Comparison of ENCODE assay signal across 8 mouse cellular contexts in genomic region chr8:111595712-111596484, GRCm38 (mm10). TPM values are rescaled to one million over a fixed set of nuclear protein-coding genes. Genes with fewer than 3 reads are reported as not detected.
A peak's percentile ranks its signal among the peaks of the same experiment; 100 is the strongest.
DNase-seq lines count a peak whose midpoint lies in the region; ATAC-seq and TF ChIP-seq lines count a peak whose summit lies in the region.

No protein-coding gene starts in this region.

- no peak for DNase-seq in midbrain, embryonic 14.5 days
- no peak for DNase-seq in midbrain, postnatal 0 days (ENCODE audit: low spot score)
- peak; percentile 78 for DNase-seq in c-Kit-positive CD71-negative TER-119-negative erythroid progenitor cells, embryonic 14.5 days (ENCODE audit: low read depth)
- DNase-seq in heart, postnatal 14 days = peak; percentile 54 to 55
- peak; percentile 93 for DNase-seq in naive thymus-derived CD4-positive, alpha-beta T cell, adult 2 months (ENCODE audit: low read depth)
- no peak for DNase-seq in retina, embryonic 14.5 days (ENCODE audit: low spot score)
- no peak for DNase-seq in left cerebral cortex, adult 9 months (ENCODE audit: low spot score in 2 of 2)

- H3K36me3 ChIP-seq in midbrain, embryonic 14.5 days (ENCODE audit: control insufficient read depth, insufficient read depth, low read length) = 0 out of 2 replicates have a peak, but pooled peaks cover 2% of the 10 kb centered on the region
- no peaks in the 10 kb centered on the region for H3K36me3 ChIP-seq in midbrain, postnatal 0 days (ENCODE audit: insufficient read depth, low read length)
- H3K36me3 ChIP-seq in limb, embryonic 15.5 days = no peaks in the 10 kb centered on the region

- H3K4me3 ChIP-seq in midbrain, embryonic 14.5 days (replicated peaks; ENCODE audit: low read depth, low read length) = no peak overlapping the region
- H3K4me3 ChIP-seq in midbrain, postnatal 0 days (ENCODE audit: low read depth, low read length) = no peak overlapping the region
- no peak overlapping the region for H3K4me3 ChIP-seq in limb, embryonic 15.5 days

- TF ChIP-seq CTCF in midbrain, postnatal 0 days (IDR thresholded peaks at IDR 0.05) = no peak

- peak overlapping the region; percentile 41; the same call in 1 of the 2 replicates for H3K27ac ChIP-seq in midbrain, embryonic 14.5 days (replicated peaks; ENCODE audit: low read depth, low read length)
- no peak overlapping the region for H3K27ac ChIP-seq in midbrain, postnatal 0 days (ENCODE audit: low read depth, low read length)
- peak overlapping the region; percentile 76; the same call in 1 of the 2 replicates for H3K27ac ChIP-seq in limb, embryonic 15.5 days

- no peak overlapping the region for H3K4me2 ChIP-seq in midbrain, embryonic 14.5 days (ENCODE audit: low read length)
- H3K4me2 ChIP-seq in midbrain, postnatal 0 days (ENCODE audit: low read depth, low read length, poor library complexity, severe bottlenecking) = no peak overlapping the region
- H3K4me2 ChIP-seq in limb, embryonic 15.5 days = no peak overlapping the region

- H3K4me1 ChIP-seq in midbrain, embryonic 14.5 days (ENCODE audit: control insufficient read depth, insufficient read depth, low read length) = peaks cover 43% of the 10 kb centered on the region
- H3K4me1 ChIP-seq in midbrain, postnatal 0 days (ENCODE audit: insufficient read depth, low read length) = peaks cover 19% of the 10 kb centered on the region; the same call in 1 of the 2 replicates
- peaks cover 46% of the 10 kb centered on the region for H3K4me1 ChIP-seq in limb, embryonic 15.5 days

- H3K9me3 ChIP-seq in midbrain, embryonic 14.5 days (ENCODE audit: control insufficient read depth, low read length) = no peaks in the 10 kb centered on the region
- no peaks in the 10 kb centered on the region for H3K9me3 ChIP-seq in midbrain, postnatal 0 days (ENCODE audit: low read length)
- H3K9me3 ChIP-seq in limb, embryonic 15.5 days = no peaks in the 10 kb centered on the region

- no peak for ATAC-seq in midbrain, embryonic 14.5 days (ENCODE audit: low FRiP score, low TSS enrichment)
- ATAC-seq in midbrain, postnatal 0 days (ENCODE audit: low FRiP score) = no peak
- no peak for ATAC-seq in limb, embryonic 15.5 days (ENCODE audit: insufficient number of reproducible peaks, low FRiP score, low TSS enrichment, low read depth)

- no peaks in the 10 kb centered on the region for H3K27me3 ChIP-seq in midbrain, embryonic 14.5 days (ENCODE audit: control insufficient read depth, insufficient read depth, low read length)
- H3K27me3 ChIP-seq in midbrain, postnatal 0 days (ENCODE audit: insufficient read depth, low read length) = no peaks in the 10 kb centered on the region
- H3K27me3 ChIP-seq in limb, embryonic 15.5 days = no peaks in the 10 kb centered on the region

- intact Hi-C loops in heart, postnatal 14 days (cut with DNase I) = loop anchor here (5.0 kb wide), 1 partner anchor 34 kb away; no protein-coding TSS in a partner anchor

- 83% methylated on average over 15 of the region's 15 CpGs for whole genome bisulfite sequencing in midbrain, embryonic 14.5 days
- WGBS in midbrain, postnatal 0 days = 83% methylated on average over 15 of the region's 15 CpGs
- 82% methylated on average over 15 of the region's 15 CpGs for WGBS in limb, embryonic 15.5 days

- no peak overlapping the region for H3K9ac ChIP-seq in midbrain, embryonic 14.5 days (replicated peaks; ENCODE audit: low read length)
- no peak overlapping the region for H3K9ac ChIP-seq in midbrain, postnatal 0 days (replicated peaks; ENCODE audit: low read length, poor library complexity, severe bottlenecking)
- no peak overlapping the region for H3K9ac ChIP-seq in limb, embryonic 15.5 days

RNA-seq across cellular contexts. Expression of gene Ldhd, which starts 34.3 kb away (rescaled TPM):
- 0.45 and 0.69 TPM in 2 replicates for polyA plus RNA-seq in midbrain, embryonic 14.5 days (2014; fragmentation: Nextera tagmentation; extraction: Ambion mirVana)
- 1.5 and 3.3 TPM in 2 replicates for total RNA-seq in midbrain, postnatal 0 days (2014; rRNA removed)
- polyA plus RNA-seq in midbrain, postnatal 0 days (2015; fragmentation: Nextera tagmentation; extraction: Ambion mirVana) = 2.0 and 2.8 TPM in 2 replicates
- total RNA-seq in heart, postnatal 14 days (2021) = 10 to 100 TPM; 11.7 to 12.4 TPM
- polyA plus RNA-seq in limb, embryonic 15.5 days (2015; fragmentation: Nextera tagmentation; extraction: Ambion mirVana) = 1.0 and 1.1 TPM in 2 replicates

RNA-seq across cellular contexts. Expression of gene Zfp1, which starts 47.3 kb away (rescaled TPM):
- 27.3 and 33.8 TPM in 2 replicates for polyA plus RNA-seq in midbrain, embryonic 14.5 days (2014; fragmentation: Nextera tagmentation; extraction: Ambion mirVana)
- total RNA-seq in midbrain, postnatal 0 days (2014; rRNA removed) = 18.1 and 22.2 TPM in 2 replicates
- polyA plus RNA-seq in midbrain, postnatal 0 days (2015; fragmentation: Nextera tagmentation; extraction: Ambion mirVana) = 22.7 and 23.3 TPM in 2 replicates
- total RNA-seq in heart, postnatal 14 days (2021) = 1 to 10 TPM; 6.9 to 8.2 TPM
- 24.4 and 24.5 TPM in 2 replicates for polyA plus RNA-seq in limb, embryonic 15.5 days (2015; fragmentation: Nextera tagmentation; extraction: Ambion mirVana)

Comparison
In these comparisons a context has a peak if more than half of its experiments do, and no peak if none do; other contexts are left out.
1. DNase-seq: peak in c-Kit-positive CD71-negative TER-119-negative erythroid progenitor cells, embryonic 14.5 days (single experiment), heart, postnatal 14 days (2 of 2) and naive thymus-derived CD4-positive, alpha-beta T cell, adult 2 months (single experiment); none in midbrain, embryonic 14.5 days (single experiment), midbrain, postnatal 0 days (single experiment), retina, embryonic 14.5 days (single experiment) and left cerebral cortex, adult 9 months (0 of 2).